Mouse (Mus musculus) bone marrow, adult 2 months (tissue): ENCODE results near the gene Macrod2.

Source experiments
- CTCF ChIP-seq: fragments of 200-500 bp; IDR thresholded peaks from 2 replicates; pipeline ENCODE4 v1.5.1; 2011; ENCODE audit warnings: low read length, control low read depth; ENCODE audit not compliant: control insufficient read depth, insufficient read depth
- POLR2A ChIP-seq: fragments of 200-500 bp; IDR thresholded peaks from 2 replicates; pipeline ENCODE4 v1.6.1; 2011; ENCODE audit warnings: low read depth, mild to moderate bottlenecking, control low read depth, low read length, borderline replicate concordance; ENCODE audit not compliant: control insufficient read depth

DNA sequence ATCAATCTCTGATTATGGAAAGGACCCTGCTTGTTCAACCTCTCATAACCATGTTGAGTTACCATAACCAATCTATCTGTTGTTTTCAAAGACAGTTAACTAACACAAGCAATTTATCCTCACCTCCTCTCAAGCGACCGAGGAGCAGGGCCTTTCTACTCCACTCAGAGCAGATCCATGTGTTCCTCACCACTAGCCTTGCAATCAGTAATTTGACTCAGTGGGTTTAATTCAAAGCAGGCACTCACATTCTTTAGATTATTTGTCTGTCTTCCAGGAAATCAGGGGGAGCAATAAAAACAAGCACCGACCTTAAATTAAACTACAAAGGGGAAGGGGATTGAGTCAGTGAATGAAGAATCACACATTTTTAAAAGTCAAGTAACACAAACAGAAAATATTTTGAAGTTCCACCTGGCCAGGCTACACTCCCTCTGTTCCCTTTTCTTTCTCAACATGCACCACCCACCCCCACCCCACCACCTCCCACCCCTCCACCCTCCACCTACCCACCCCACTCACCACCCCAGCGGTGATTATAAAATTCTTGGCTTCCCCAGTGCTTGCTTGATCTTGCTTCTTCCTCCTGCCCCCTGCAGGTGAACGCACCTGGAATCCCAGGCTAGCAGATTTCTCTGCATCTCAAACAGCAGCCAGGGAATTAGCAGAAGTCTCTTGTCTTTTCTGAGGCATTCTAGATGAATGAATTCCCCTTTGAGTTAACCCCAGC lies 839.8 kb downstream of the Macrod2 start:
- no peak for TF ChIP-seq CTCF
- no peak for TF ChIP-seq POLR2A
